Mouse (Mus musculus) frontal cortex, postnatal 14 days (tissue): ENCODE results near the gene Grin2a.

Source experiments
- DNase-seq, 2 experiments: peaks; one replicate each; pipeline ENCODE4 v3.0.0; 2022; ENCODE audit warnings: low spot score in 2 of 2

Grin2a gene

GRCm38 (mm10) chr16:9753045-9753444 lies 242.3 kb downstream of the Grin2a start:
- no peak for DNase-seq

- no peak for DNase-seq
Measured at GRCm38 (mm10) chr16:9752600-9752999, 242.8 kb downstream of the Grin2a start.

GRCm38 (mm10) chr16:9751045-9751569 lies 244.3 kb downstream of the Grin2a start:
- no peak for DNase-seq

- no peak for DNase-seq
Measured at GRCm38 (mm10) chr16:9749661-9750060, 245.7 kb downstream of the Grin2a start.

GRCm38 (mm10) chr16:9742443-9742842 lies 252.9 kb downstream of the Grin2a start:
- no peak for DNase-seq

GRCm38 (mm10) chr16:9738679-9739078 lies 256.7 kb downstream of the Grin2a start:
- DNase-seq = no peak

GRCm38 (mm10) chr16:9737131-9737530 lies 258.2 kb downstream of the Grin2a start:
- DNase-seq = no peak

- DNase-seq = no peak
Measured at GRCm38 (mm10) chr16:9735365-9736080, 259.8 kb downstream of the Grin2a start.

- no peak for DNase-seq
Measured at GRCm38 (mm10) chr16:9727603-9728002, 267.8 kb downstream of the Grin2a start.

GRCm38 (mm10) chr16:9725578-9726113 lies 269.7 kb downstream of the Grin2a start:
- DNase-seq = no peak

- no peak for DNase-seq
Measured at GRCm38 (mm10) chr16:9711398-9711797, 284.0 kb downstream of the Grin2a start.

GRCm38 (mm10) chr16:9709921-9710320 lies 285.4 kb downstream of the Grin2a start:
- DNase-seq = no peak

- no peak for DNase-seq
Measured at GRCm38 (mm10) chr16:9697141-9697540, 298.2 kb downstream of the Grin2a start.

- DNase-seq = no peak
Measured at GRCm38 (mm10) chr16:9694081-9694480, 301.3 kb downstream of the Grin2a start.

- DNase-seq = no peak
Measured at GRCm38 (mm10) chr16:9688523-9689140, 306.7 kb downstream of the Grin2a start.

- no peak for DNase-seq
Measured at GRCm38 (mm10) chr16:9680572-9680971, 314.8 kb downstream of the Grin2a start.

- DNase-seq = no peak
Measured at GRCm38 (mm10) chr16:9679994-9680393, 315.4 kb downstream of the Grin2a start.

GRCm38 (mm10) chr16:9678750-9679149 lies 316.6 kb downstream of the Grin2a start:
- no peak for DNase-seq

- no peak for DNase-seq
Measured at GRCm38 (mm10) chr16:9672390-9672789, 323.0 kb downstream of the Grin2a start.

- DNase-seq = no peak
Measured at GRCm38 (mm10) chr16:9671222-9671621, 324.1 kb downstream of the Grin2a start.

- DNase-seq = no peak
Measured at GRCm38 (mm10) chr16:9670750-9671161, 324.6 kb downstream of the Grin2a start.

- no peak for DNase-seq
Measured at GRCm38 (mm10) chr16:9665896-9666295, 329.5 kb downstream of the Grin2a start.

GRCm38 (mm10) chr16:9664060-9664459 lies 331.3 kb downstream of the Grin2a start:
- no peak for DNase-seq
